Mouse (Mus musculus) neural tube, embryonic 13.5 days (tissue): Measurements from ENCODE around the gene Fam47e. TPM values are rescaled to one million over a fixed set of nuclear protein-coding genes. Genes with fewer than 3 reads are reported as not detected.
A peak's percentile ranks its signal among the peaks of the same experiment; 100 is the strongest.

Experiments used
- ATAC-seq: fragments of 200-750 bp; cut with Nextera tagmentation; 2 replicates; pipeline ENCODE4 v1.8.0; 2017; ENCODE audit warnings: low read depth, mild to moderate bottlenecking, moderate TSS enrichment, moderate library complexity
- H3K27ac ChIP-seq: fragments of 300-500 bp; sonication (generic); replicated peaks from 2 replicates; pipeline ENCODE4 v1.5.1; 2015; ENCODE audit warnings: moderate library complexity, mild to moderate bottlenecking, inconsistent platforms
- H3K27me3 ChIP-seq: fragments of 300-500 bp; sonication (generic); 2 replicates; pipeline ENCODE4 v1.6.1; 2015; ENCODE audit warnings: mild to moderate bottlenecking, inconsistent platforms
- H3K36me3 ChIP-seq: fragments of 300-500 bp; sonication (generic); 2 replicates; pipeline ENCODE4 v1.6.1; 2015; ENCODE audit warnings: mild to moderate bottlenecking, inconsistent platforms
- H3K4me1 ChIP-seq: fragments of 300-500 bp; sonication (generic); replicated peaks from 2 replicates; pipeline ENCODE4 v1.6.1; 2015; ENCODE audit warnings: inconsistent platforms
- H3K4me2 ChIP-seq: fragments of 300-500 bp; sonication (generic); 2 replicates; pipeline ENCODE4 v1.6.1; 2015; ENCODE audit warnings: inconsistent platforms, mild to moderate bottlenecking, moderate library complexity
- H3K4me3 ChIP-seq: fragments of 300-500 bp; sonication (generic); 2 replicates; pipeline ENCODE4 v1.5.1; 2015; ENCODE audit warnings: mild to moderate bottlenecking, inconsistent platforms
- H3K9ac ChIP-seq: fragments of 300-500 bp; sonication (generic); 2 replicates; pipeline ENCODE4 v1.6.1; 2015; ENCODE audit warnings: moderate library complexity, mild to moderate bottlenecking, inconsistent platforms
- H3K9me3 ChIP-seq: fragments of 300-500 bp; sonication (generic); 2 replicates; pipeline ENCODE4 v1.6.1; 2016; ENCODE audit warnings: inconsistent platforms
- WGBS: fragments of 180-500 bp; shearing (Covaris S2); methylation state at CpG from one replicate; pipeline ENCODE4 v1.1.7; 2015; 5-methylcytosine and 5-hydroxymethylcytosine counted together
- polyA plus RNA-seq: library from polyadenylated mRNA; unstranded; fragments of >200 nt; fragmentation: Nextera tagmentation; extraction: Ambion mirVana; gene quantifications from 2 replicates; pipeline ENCODE4 v1.2.1, GENCODE M21; 2015

Gene Fam47e
- polyA plus RNA-seq, 1 experiment from 2014 or later: 0.59 TPM

DNA sequence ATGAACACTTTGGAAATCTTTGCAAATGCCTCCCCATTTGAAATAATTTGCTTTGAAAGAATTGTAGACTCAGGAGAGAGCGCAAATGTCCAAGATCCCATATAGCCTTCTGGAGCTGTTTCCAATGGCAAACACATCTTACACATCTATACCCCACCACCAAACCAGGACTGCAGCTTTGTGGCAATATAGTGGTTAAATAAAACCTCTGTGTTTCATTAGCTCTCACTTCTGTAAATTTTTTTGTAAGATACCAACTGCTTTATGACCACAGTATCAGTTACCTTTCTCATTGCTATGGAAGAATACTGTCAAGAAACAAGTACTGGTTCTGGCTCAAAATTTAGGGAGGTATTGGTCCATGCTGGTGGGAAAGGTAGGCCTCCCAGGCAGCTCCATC lies 1.0 kb downstream of the Fam47e start:
- no peaks in the 10 kb centered on the region for H3K36me3 ChIP-seq
- H3K4me2 ChIP-seq: no peak overlapping the region
- no peak overlapping the region for H3K27ac ChIP-seq
- H3K27me3 ChIP-seq: no peaks in the 10 kb centered on the region
- ATAC-seq: no peak
- no peaks in the 10 kb centered on the region for H3K4me1 ChIP-seq
- WGBS: 100% methylated on average over 1 of the region's 1 CpGs
- H3K9me3 ChIP-seq: no peaks in the 10 kb centered on the region
- H3K9ac ChIP-seq: no peak overlapping the region
- H3K4me3 ChIP-seq: no peak overlapping the region

DNA sequence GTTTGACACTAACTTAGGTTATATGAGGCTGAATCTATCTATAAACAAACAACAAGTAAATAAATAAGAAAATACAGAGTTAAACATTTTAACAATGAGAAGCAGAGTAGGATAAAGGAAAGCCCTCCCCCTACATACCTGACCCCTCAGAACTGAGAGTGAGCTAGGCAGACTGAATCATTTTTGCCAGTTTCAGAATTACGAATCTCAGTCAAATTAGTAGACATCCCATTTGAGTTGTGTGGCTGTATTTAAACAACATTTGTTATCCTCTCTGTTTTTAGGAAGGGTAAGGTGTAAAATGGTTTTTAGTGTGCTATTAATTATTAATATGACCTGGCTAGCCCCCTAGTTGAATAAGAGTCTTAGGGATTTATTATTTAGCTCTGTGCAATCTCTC lies 2.6 kb downstream of the Fam47e start:
- H3K4me3 ChIP-seq: no peak overlapping the region
- no peak overlapping the region for H3K27ac ChIP-seq
- H3K27me3 ChIP-seq: no peaks in the 10 kb centered on the region
- H3K9ac ChIP-seq: no peak overlapping the region
- WGBS: 90% methylated on average over 1 of the region's 1 CpGs
- no peaks in the 10 kb centered on the region for H3K4me1 ChIP-seq
- H3K36me3 ChIP-seq: no peaks in the 10 kb centered on the region
- H3K4me2 ChIP-seq: no peak overlapping the region
- no peak for ATAC-seq
- H3K9me3 ChIP-seq: no peaks in the 10 kb centered on the region

DNA sequence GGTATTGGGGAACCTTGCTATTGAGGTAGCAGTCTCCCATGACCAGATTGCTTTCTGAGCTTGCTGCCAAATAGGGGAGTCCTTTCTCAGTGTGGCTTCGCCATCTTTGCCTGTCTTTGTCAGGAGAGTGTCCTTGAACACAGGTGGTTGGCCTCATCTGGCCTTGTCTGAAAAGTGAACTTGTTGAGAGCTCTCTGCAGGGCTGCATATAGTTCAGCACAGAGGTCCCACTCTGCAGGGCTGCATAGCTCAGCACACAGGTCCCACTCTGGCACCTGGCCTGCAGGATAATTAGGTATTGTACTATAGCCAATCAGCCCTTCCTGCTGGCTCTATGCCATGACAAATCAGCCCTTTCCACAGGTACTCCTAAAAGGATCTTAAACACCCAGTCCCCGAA lies 5.3 kb downstream of the Fam47e start:
- WGBS: 87% methylated on average over 2 of the region's 2 CpGs
- H3K4me3 ChIP-seq: no peak overlapping the region
- no peak overlapping the region for H3K9ac ChIP-seq
- no peak overlapping the region for H3K4me2 ChIP-seq
- H3K36me3 ChIP-seq: no peaks in the 10 kb centered on the region
- H3K27me3 ChIP-seq: no peaks in the 10 kb centered on the region
- no peak for ATAC-seq
- H3K9me3 ChIP-seq: no peaks in the 10 kb centered on the region
- H3K4me1 ChIP-seq: no peaks in the 10 kb centered on the region
- no peak overlapping the region for H3K27ac ChIP-seq

DNA sequence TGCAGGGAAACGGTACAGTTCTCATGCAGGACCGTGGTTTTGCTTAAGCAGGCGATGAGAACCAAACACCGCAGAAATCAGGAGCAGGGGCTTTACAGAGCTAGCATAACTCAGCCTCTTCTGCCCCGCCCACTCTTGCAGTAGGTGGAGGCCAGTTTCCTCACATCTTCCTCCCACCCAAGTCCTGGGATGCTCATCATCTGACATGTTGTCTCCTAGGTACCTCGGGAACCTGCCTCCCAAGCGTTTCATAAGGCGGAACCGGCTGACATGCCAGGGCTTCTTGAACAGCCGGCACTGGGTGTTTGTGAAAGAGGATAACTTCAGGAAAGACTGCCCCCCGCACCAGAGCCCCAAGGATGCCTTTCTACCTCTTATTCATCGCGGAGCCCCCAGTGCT lies 7.1 kb downstream of the Fam47e start:
- ATAC-seq: no peak
- no peaks in the 10 kb centered on the region for H3K9me3 ChIP-seq
- H3K27ac ChIP-seq: no peak overlapping the region
- H3K27me3 ChIP-seq: no peaks in the 10 kb centered on the region
- no peaks in the 10 kb centered on the region for H3K4me1 ChIP-seq
- H3K4me2 ChIP-seq: no peak overlapping the region
- no peak overlapping the region for H3K4me3 ChIP-seq
- 82% methylated on average over 13 of the region's 13 CpGs for WGBS
- no peaks in the 10 kb centered on the region for H3K36me3 ChIP-seq
- no peak overlapping the region for H3K9ac ChIP-seq

DNA sequence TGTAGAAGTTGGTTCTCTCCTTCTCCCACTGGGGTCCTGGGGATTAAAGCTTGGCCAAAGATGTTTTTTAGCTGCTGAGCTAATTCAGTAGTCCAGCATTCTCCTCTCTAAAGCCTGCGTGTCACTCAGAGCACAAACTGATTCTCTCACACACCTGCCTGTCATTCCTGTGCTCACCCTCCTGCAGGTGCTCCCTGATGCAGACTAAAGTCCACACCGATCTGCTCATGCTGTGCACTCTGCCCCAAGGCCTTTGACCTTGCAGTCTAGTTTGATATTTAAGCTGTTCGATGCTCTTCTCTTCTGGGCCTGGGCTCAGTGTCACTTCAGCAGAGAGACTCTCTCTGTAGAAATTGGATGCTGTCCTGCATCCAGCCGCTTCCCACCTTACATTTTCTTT lies 16.4 kb downstream of the Fam47e start:
- H3K4me1 ChIP-seq: no peaks in the 10 kb centered on the region
- H3K4me2 ChIP-seq: no peak overlapping the region
- no peak overlapping the region for H3K4me3 ChIP-seq
- H3K27me3 ChIP-seq: no peaks in the 10 kb centered on the region
- 94% methylated on average over 4 of the region's 4 CpGs for WGBS
- no peaks in the 10 kb centered on the region for H3K36me3 ChIP-seq
- no peak overlapping the region for H3K9ac ChIP-seq
- H3K27ac ChIP-seq: no peak overlapping the region
- no peak for ATAC-seq
- no peaks in the 10 kb centered on the region for H3K9me3 ChIP-seq

DNA sequence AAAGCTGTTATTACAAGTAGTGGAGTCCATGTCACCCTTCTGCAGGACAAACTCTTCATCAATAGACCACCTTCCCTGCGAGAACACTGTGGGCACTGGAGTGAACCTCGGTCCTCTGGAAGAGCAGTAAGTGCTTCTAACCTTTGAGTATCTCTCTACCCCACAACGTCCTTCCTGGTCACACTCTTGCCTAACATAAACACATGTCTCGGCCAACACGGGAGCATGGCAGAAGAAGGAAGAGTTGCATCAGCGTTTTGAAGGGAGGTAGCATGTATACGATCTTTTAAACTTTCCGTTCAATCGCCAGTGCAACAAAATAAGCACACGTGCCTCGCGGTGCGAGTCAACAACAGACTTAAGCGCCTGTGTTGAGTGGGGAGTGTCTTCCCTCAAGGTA lies 24.7 kb downstream of the Fam47e start:
- ATAC-seq: no peak
- H3K4me2 ChIP-seq: no peak overlapping the region
- no peak overlapping the region for H3K9ac ChIP-seq
- no peaks in the 10 kb centered on the region for H3K36me3 ChIP-seq
- H3K27ac ChIP-seq: no peak overlapping the region
- H3K4me1 ChIP-seq: no peaks in the 10 kb centered on the region
- H3K9me3 ChIP-seq: no peaks in the 10 kb centered on the region
- no peaks in the 10 kb centered on the region for H3K27me3 ChIP-seq
- 88% methylated on average over 14 of the region's 14 CpGs for WGBS
- H3K4me3 ChIP-seq: no peak overlapping the region

DNA sequence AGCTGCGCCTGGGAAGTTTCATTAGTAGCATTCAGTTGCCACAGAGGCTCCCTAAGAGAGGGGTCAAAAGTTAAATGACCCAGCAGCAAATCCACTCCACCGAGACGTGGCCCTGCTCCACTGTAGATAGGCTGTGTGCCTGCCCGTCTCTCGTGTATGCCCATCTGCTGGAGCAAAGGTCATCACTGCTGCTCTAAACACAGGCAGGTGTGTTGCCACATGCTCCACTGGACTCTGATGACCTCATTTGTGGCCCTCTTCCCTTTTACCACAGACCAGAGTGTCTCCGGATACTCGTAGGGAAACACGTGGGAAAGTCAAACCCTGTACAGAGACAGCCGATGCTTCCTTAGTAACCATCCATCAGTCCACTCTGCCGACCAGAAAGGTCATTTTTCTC lies 31.1 kb downstream of the Fam47e start:
- H3K27ac ChIP-seq: no peak overlapping the region
- no peaks in the 10 kb centered on the region for H3K9me3 ChIP-seq
- WGBS: 51% methylated on average over 10 of the region's 10 CpGs
- H3K9ac ChIP-seq: no peak overlapping the region
- no peak for ATAC-seq
- no peak overlapping the region for H3K4me2 ChIP-seq
- H3K4me1 ChIP-seq: no peaks in the 10 kb centered on the region
- H3K4me3 ChIP-seq: no peak overlapping the region
- no peaks in the 10 kb centered on the region for H3K36me3 ChIP-seq
- H3K27me3 ChIP-seq: no peaks in the 10 kb centered on the region

DNA sequence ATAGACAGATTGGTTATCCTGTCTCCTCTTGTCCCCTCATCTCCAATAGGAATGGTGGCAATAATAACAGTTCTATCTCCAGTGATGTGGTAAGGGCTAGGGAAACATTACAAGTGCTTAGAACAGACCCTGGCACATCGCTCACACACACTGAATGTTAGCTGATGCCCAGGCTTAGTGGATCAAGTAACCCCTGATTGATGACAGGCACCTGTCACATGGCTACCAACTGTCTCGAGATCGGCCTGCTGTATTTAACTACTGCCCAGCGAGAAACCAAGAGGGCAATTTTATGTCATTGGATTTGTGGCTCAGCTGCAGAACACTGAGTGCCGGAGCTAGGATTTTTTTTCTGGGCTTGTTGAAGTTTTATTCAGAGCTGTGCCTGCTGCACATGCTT lies 40.2 kb downstream of the Fam47e start:
- Histone ChIP-seq H3K27me3 (no peaks in the 10 kb centered on the region), H3K9ac (no peak overlapping the region), H3K9me3 (no peaks in the 10 kb centered on the region), H3K27ac (no peak overlapping the region), H3K4me2 (no peak overlapping the region), H3K4me1 (no peaks in the 10 kb centered on the region), H3K4me3 (no peak overlapping the region), H3K36me3 (no peaks in the 10 kb centered on the region)
- WGBS: 84% methylated on average over 5 of the region's 5 CpGs
- ATAC-seq: no peak

DNA sequence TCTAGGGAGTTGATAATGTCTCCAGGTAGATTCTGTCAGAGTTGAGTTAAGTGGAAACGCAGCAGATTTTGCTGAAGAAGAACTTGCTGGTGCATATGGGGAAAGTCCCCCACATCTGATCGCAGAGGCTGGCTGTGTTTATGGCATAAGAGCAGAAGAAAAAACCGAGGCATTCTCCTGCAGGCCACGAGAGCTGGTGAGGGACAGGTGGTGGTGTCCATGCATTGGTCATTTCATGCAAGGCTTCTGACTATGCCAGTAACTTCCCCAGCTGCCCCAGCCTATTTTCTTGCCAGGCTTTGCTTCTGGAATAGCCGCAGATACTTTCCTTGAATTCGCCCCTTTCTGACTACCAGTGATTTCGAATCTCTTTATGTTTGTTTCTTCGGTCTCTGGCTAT lies 42.0 kb downstream of the Fam47e start:
- Histone ChIP-seq H3K4me2 (no peak overlapping the region), H3K36me3 (no peaks in the 10 kb centered on the region), H3K4me3 (no peak overlapping the region), H3K9ac (no peak overlapping the region), H3K4me1 (no peaks in the 10 kb centered on the region), H3K27ac (no peak overlapping the region), H3K9me3 (no peaks in the 10 kb centered on the region), H3K27me3 (peaks cover 7% of the 10 kb centered on the region)
- no peak for ATAC-seq
- 89% methylated on average over 8 of the region's 8 CpGs for WGBS

DNA sequence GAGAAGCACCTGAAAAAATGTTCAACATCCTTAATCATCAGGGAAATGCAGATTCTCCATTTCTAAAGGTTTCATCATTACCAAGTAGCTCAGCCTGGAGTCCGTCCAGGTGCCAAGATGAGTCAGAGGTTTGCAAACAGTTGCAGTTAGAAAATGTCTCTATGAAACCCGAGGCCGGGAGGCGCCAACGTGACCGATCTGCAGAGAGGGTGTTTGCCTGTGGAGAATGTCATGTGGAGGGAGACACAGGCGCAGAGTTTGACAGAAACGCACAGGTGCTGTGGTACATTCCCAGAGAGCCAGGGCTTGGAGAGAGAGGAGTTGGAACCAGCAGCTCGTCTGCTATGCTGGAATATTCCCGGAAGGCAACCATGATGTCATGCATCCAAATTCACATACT lies 44.2 kb downstream of the Fam47e start:
- Histone ChIP-seq H3K9ac (no peak overlapping the region), H3K36me3 (no peaks in the 10 kb centered on the region), H3K27ac (no peak overlapping the region), H3K4me2 (no peak overlapping the region), H3K4me1 (peaks cover 5% of the 10 kb centered on the region; the same call in 1 of the 2 replicates), H3K27me3 (peaks cover 16% of the 10 kb centered on the region), H3K4me3 (no peak overlapping the region), H3K9me3 (no peaks in the 10 kb centered on the region)
- no peak for ATAC-seq
- WGBS: 88% methylated on average over 10 of the region's 10 CpGs

DNA sequence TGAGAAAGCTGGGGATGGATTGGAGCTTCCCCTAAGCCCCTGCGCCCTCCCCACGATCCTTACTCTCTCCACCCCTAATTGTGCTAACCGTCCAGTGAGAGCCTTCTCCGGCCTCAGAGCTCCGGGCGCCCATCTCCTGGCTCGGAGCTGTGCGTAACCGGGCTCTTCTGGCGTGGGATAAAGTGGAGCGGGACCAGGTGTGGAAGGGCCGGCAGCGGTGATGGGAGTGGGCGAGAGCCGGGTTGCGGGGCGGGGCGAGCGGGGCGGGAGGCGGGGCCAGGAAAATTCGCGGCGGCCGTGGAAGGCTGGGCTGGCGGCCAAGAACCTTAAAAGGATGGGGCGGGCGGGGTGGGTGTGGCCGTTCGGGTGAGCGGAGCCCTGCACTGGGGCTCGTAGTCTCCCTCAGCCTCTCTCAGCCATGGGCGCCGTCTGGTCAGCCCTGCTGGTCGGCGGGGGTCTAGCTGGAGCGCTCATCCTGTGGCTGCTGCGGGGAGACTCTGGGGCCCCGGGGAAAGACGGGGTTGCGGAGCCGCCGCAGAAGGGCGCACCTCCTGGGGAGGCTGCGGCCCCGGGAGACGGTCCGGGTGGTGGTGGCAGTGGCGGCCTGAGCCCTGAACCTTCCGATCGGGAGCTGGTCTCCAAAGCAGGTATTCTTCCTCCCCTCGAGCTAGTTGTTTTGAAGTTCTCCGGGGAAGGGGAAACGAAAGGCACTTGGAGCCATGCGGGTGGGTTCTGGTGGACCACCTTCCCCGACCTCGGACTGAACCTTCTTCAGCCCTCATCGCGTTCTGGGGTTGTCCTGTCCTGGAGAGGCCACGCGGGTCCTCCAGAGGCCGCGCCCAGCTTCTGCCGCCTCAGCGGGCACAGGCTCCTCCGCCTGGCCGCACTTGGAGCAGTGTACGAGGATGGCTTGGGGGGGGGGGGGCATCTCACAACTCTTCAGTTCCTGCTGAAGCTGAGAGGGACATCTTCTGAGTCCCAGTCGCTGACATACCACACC lies 48.1 kb downstream of the Fam47e start, which contains the start of gene Stbd1:
Gene Stbd1 (plus strand): TSS at position 351 of the 1,000 bp plus-strand sequence.
- Histone ChIP-seq H3K27ac (no peak within 1 kb of the TSS), H3K9ac (peak within 1 kb of the TSS; percentile 71), H3K9me3 (no peaks in the 10 kb centered on the region), H3K4me3 (peak within 1 kb of the TSS; percentile 54), H3K36me3 (no peaks in the 10 kb centered on the region), H3K4me2 (peak within 1 kb of the TSS; percentile 88), H3K4me1 (peaks cover 5% of the 10 kb centered on the region; the same call in 1 of the 2 replicates), H3K27me3 (peaks cover 18% of the 10 kb centered on the region)
- ATAC-seq: peak; percentile 93
- under 1% methylated on average over 67 of the region's 69 CpGs for WGBS

DNA sequence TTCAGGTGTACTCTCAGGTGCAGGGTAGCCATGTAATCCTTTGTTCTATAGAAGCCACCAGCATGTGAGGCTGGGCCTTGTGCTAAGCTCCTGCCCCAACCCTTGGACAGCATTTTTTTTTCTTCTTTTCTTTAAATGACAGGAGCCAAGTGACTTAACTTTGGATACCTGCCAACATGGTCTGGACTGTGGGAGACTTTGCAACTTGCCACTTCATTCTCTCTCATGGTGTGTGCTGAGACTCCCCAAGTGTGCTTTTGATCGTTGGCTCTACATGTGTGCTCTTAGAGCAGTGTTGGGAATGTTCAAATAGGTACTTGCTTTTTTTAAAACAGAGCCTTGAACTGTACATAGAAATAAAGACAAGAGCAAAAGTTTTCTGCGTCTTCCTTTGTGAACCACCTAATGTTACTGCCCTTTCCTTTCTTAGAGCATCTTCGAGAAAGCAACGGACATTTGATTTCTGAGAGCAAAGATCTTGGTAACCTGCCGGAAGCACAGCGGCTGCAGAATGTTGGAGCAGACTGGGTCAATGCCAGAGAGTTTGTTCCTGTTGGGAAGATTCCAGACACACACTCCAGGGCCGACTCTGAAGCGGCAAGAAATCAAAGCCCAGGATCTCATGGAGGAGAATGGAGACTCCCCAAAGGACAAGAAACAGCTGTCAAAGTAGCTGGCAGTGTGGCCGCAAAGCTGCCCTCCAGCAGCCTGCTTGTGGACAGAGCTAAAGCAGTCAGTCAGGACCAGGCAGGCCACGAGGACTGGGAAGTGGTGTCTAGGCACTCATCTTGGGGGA lies 49.8 kb downstream of the Fam47e start:
- ATAC-seq: no peak
- H3K4me3 ChIP-seq: no peak overlapping the region

More for the DNA sequence above, 49.8 kb downstream of the Fam47e start:
- Histone ChIP-seq H3K4me2 (no peak overlapping the region), H3K27me3 (peaks cover 18% of the 10 kb centered on the region), H3K27ac (no peak overlapping the region), H3K9ac (no peak overlapping the region), H3K4me1 (peaks cover 5% of the 10 kb centered on the region; the same call in 1 of the 2 replicates), H3K9me3 (no peaks in the 10 kb centered on the region), H3K36me3 (no peaks in the 10 kb centered on the region)
- WGBS: 69% methylated on average over 10 of the region's 10 CpGs
